Mouse (Mus musculus): ENCODE results near the gene Mapk1.

GRCm38 (mm10) chr16:17033754-17034153, 50.6 kb downstream of the Mapk1 start:
- no peak for TF ChIP-seq CTCF (IDR thresholded peaks at IDR 0.05; ENCODE audit: borderline replicate concordance, extremely low read depth, insufficient read depth, insufficient read length)
- TF ChIP-seq POLR2A (IDR thresholded peaks at IDR 0.05; ENCODE audit: borderline replicate concordance, extremely low read depth, insufficient read depth, insufficient read length, poor library complexity, severe bottlenecking) = no peak
